Mouse (Mus musculus): Measurements from ENCODE around the gene Rnf212b. TPM values are rescaled to one million over a fixed set of nuclear protein-coding genes. Genes with fewer than 3 reads are reported as not detected.

Gene Rnf212b
- polyA plus RNA-seq, 1 experiment from 2014 or later = not detected

DNA sequence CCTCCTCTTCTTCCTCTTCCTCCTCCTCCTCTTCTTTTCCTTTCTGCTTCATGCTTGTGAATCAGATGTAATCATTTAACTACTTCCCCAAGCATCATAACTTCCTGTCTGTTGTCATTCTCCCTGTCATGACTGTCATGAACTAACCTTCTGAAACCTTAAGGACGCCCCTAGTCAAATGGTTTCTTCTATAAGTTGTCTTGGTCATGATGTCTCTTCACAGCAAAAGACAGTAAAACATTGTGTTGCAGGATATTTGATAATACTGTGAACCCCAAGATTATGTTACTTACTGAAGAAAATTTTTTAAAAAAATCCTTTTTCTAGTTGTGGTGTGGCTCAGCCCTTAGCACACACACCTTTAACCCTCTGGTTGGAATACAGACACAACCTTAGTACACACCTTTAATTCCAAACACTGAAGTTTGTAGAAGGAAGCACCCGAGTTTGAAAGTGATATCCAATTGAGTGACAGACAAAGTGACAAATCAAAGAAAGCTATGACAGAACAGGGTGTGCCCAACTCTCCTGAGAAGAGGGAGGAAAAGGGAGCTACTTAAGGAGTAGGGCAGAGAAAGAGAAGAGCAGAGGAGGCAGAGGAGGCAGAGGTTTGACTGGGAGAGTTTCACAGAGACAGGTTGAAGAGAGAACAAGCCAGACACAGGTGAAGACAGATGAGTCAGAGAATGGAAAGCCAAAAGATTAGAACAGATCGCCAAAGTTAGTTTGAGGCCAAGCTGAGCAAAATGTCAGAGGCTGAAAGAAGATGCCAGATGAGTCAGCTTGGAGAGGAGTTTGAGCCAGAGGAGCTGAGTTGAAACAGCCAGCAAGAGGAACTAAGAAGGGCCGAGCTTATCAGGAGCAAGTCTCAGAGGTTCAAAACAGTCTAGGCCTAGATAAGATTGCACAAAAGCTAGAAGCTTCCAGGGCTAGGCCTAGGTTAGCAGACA, 4.9 kb upstream of the Rnf212b start:
- 40% methylated on average over 4 of the region's 4 CpGs for WGBS (ENCODE audit: insufficient replicate concordance)
- H3K4me1 ChIP-seq (ENCODE audit: insufficient read depth) = no peaks in the 10 kb centered on the region
- no peak overlapping the region for H3K4me3 ChIP-seq (ENCODE audit: low read depth, low read length)
- no peak overlapping the region for H3K27ac ChIP-seq (ENCODE audit: low read depth)
- no peaks in the 10 kb centered on the region for H3K27me3 ChIP-seq (ENCODE audit: insufficient read depth, low read length)
- TF ChIP-seq CTCF (IDR thresholded peaks at IDR 0.05; ENCODE audit: low read depth) = no peak
- no peak for TF ChIP-seq EP300 (IDR thresholded peaks at IDR 0.05; ENCODE audit: low read depth)
- DNase-seq = no peak
- H3K9ac ChIP-seq (replicated peaks) = no peak overlapping the region
- no peaks in the 10 kb centered on the region for H3K36me3 ChIP-seq (replicated peaks; ENCODE audit: insufficient read depth, low read length)
- ATAC-seq = no peak
- H3K9me3 ChIP-seq (ENCODE audit: low read length) = no peaks in the 10 kb centered on the region
- H3K4me2 ChIP-seq (ENCODE audit: low read depth, low read length) = no peak overlapping the region

DNA sequence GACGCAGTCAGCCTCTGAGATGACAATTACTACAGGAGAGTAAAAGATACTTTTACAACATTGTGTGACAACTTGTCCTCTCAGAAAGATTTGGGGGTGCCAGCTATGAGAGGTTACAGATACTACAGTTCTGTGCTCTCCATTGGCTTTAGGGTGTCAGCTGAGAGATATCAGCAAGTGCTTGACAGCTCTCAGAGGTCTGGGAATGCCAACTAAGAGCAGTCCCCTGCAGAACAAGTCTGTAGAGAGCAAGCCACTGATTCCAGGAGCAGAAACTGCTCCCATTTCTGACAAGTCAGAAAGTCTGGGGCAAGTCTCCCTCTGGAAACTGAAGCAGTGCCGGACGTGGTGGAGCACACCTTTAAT, 4.3 kb upstream of the Rnf212b start:
- WGBS (ENCODE audit: insufficient replicate concordance) = 64% methylated on average over 3 of the region's 3 CpGs
- Histone ChIP-seq H3K27me3 (ENCODE audit: insufficient read depth, low read length) (no peaks in the 10 kb centered on the region), H3K9ac (replicated peaks) (no peak overlapping the region), H3K36me3 (replicated peaks; ENCODE audit: insufficient read depth, low read length) (no peaks in the 10 kb centered on the region), H3K4me2 (ENCODE audit: low read depth, low read length) (no peak overlapping the region), H3K4me3 (ENCODE audit: low read depth, low read length) (no peak overlapping the region), H3K27ac (ENCODE audit: low read depth) (no peak overlapping the region), H3K9me3 (ENCODE audit: low read length) (no peaks in the 10 kb centered on the region), H3K4me1 (ENCODE audit: insufficient read depth) (no peaks in the 10 kb centered on the region)
- TF ChIP-seq CTCF (IDR thresholded peaks at IDR 0.05; ENCODE audit: low read depth) = no peak
- no peak for TF ChIP-seq EP300 (IDR thresholded peaks at IDR 0.05; ENCODE audit: low read depth)
- ATAC-seq (no peak), DNase-seq (no peak)

DNA sequence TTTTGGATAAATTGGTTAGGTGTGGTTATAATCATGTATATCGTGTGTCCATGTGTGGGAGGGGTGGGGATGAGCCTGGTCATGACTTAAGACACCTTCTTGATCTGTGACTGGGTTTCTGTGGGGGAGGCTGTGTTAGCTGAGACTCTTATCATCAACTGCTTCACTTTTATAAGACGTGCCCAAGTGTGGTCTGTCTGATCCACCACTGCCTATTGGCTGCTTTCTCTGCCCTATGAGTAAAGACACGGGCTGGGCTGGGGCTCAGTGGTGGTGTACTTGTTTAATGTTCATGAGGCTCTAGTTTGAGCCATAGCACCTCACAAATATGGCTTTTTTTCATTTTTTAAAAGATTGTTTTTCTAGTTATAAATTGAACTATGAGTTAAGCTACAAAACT, 1.8 kb downstream of the Rnf212b start:
- TF ChIP-seq EP300 (IDR thresholded peaks at IDR 0.05; ENCODE audit: low read depth) = no peak
- no peak for TF ChIP-seq CTCF (IDR thresholded peaks at IDR 0.05; ENCODE audit: low read depth)
- Histone ChIP-seq H3K4me3 (ENCODE audit: low read depth, low read length) (no peak overlapping the region), H3K9me3 (ENCODE audit: low read length) (no peaks in the 10 kb centered on the region), H3K9ac (replicated peaks) (no peak overlapping the region), H3K36me3 (replicated peaks; ENCODE audit: insufficient read depth, low read length) (no peaks in the 10 kb centered on the region), H3K4me1 (ENCODE audit: insufficient read depth) (0 out of 2 replicates have a peak, but pooled peaks cover 3% of the 10 kb centered on the region), H3K27ac (ENCODE audit: low read depth) (no peak overlapping the region), H3K4me2 (ENCODE audit: low read depth, low read length) (no peak overlapping the region), H3K27me3 (ENCODE audit: insufficient read depth, low read length) (no peaks in the 10 kb centered on the region)
- 47% methylated on average over 3 of the region's 3 CpGs for WGBS (ENCODE audit: insufficient replicate concordance)
- DNase-seq (no peak), ATAC-seq (no peak)

DNA sequence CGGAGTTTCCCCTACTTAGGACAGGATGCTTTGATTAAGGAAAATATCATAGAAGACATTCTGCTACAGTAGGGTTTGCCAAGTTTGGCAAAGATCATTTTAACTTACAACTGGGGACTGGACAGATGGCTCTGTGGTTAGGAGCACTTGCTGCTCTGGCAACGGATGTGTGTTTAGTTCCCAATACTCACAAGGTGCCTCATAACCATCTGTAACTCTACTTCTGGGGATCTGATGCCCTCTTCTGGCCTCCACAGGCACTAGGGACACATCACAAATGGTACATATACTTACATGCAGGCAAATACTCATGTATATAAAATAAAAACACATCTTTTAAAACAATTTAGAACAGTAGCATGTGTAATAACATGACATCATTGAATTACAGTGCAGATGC, 3.9 kb downstream of the Rnf212b start:
- H3K36me3 ChIP-seq (replicated peaks; ENCODE audit: insufficient read depth, low read length) = no peaks in the 10 kb centered on the region
- no peak overlapping the region for H3K9ac ChIP-seq (replicated peaks)
- TF ChIP-seq EP300 (IDR thresholded peaks at IDR 0.05; ENCODE audit: low read depth) = no peak
- peak; percentile 66 for TF ChIP-seq CTCF (IDR thresholded peaks at IDR 0.05; ENCODE audit: low read depth)
- H3K27me3 ChIP-seq (ENCODE audit: insufficient read depth, low read length) = no peaks in the 10 kb centered on the region
- no peaks in the 10 kb centered on the region for H3K9me3 ChIP-seq (ENCODE audit: low read length)
- no peak overlapping the region for H3K4me3 ChIP-seq (ENCODE audit: low read depth, low read length)
- H3K4me2 ChIP-seq (ENCODE audit: low read depth, low read length) = no peak overlapping the region
- WGBS (ENCODE audit: insufficient replicate concordance) = 47% methylated on average over 2 of the region's 2 CpGs
- H3K27ac ChIP-seq (ENCODE audit: low read depth) = no peak overlapping the region
- H3K4me1 ChIP-seq (ENCODE audit: insufficient read depth) = peaks cover 8% of the 10 kb centered on the region; the same call in 1 of the 2 replicates
- DNase-seq = peak; percentile 32
- ATAC-seq = no peak

DNA sequence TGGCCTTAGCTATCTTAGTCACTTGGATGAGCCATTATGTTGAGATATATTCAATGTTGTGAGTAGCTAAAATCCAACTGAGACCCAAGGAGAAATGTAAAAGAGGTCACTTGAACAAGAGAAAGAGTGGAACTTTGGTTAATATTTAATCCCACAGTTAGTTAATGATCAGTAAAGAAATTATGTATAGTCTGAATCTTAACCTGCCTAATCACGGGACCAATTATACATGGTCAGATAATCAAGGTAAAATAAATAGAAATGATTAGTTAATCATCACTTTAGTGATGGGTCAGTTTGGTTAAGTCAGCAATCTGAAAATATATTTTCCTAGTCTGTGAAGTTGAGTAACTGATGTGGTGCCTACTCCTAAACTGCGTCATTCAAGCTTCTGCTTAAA, 8.4 kb downstream of the Rnf212b start:
- WGBS (ENCODE audit: insufficient replicate concordance) = 49% methylated on average over 2 of the region's 2 CpGs

DNA sequence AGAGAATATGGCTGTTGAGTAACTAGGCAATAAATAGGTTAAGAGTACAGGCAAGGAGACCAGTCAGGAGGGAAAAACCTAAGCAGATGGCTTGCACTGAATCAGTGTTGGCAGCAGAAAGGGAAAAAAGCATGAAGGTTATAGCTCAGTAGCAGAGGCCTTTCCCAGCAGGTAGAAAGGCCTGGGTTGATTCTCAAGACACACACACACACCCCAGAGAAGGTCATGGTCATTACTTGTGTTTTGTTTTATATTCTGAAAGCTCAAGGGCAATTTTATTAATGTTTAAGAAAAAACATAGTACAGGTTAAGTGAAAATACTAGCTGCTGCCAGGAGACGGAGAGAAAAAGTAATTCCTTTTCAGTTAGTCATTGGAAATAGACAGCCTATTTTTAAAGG, 9.8 kb downstream of the Rnf212b start:
- Histone ChIP-seq H3K27me3 (ENCODE audit: insufficient read depth, low read length) (no peaks in the 10 kb centered on the region), H3K36me3 (replicated peaks; ENCODE audit: insufficient read depth, low read length) (no peaks in the 10 kb centered on the region), H3K9ac (replicated peaks) (no peak overlapping the region), H3K4me1 (ENCODE audit: insufficient read depth) (peaks cover 8% of the 10 kb centered on the region; the same call in 1 of the 2 replicates), H3K4me2 (ENCODE audit: low read depth, low read length) (no peak overlapping the region), H3K9me3 (ENCODE audit: low read length) (no peaks in the 10 kb centered on the region), H3K4me3 (ENCODE audit: low read depth, low read length) (no peak overlapping the region), H3K27ac (ENCODE audit: low read depth) (no peak overlapping the region)
- WGBS (ENCODE audit: insufficient replicate concordance) = 73% methylated on average over 1 of the region's 1 CpGs
- ATAC-seq = no peak
- no peak for TF ChIP-seq CTCF (IDR thresholded peaks at IDR 0.05; ENCODE audit: low read depth)
- no peak for TF ChIP-seq EP300 (IDR thresholded peaks at IDR 0.05; ENCODE audit: low read depth)
- DNase-seq = no peak

More for the DNA sequence above, 8.4 kb downstream of the Rnf212b start:
- H3K9ac ChIP-seq (replicated peaks) = no peak overlapping the region
- 0 out of 2 replicates have a peak overlapping the region, but pooled peaks have one; percentile 15 for H3K4me2 ChIP-seq (ENCODE audit: low read depth, low read length)
- no peaks in the 10 kb centered on the region for H3K27me3 ChIP-seq (ENCODE audit: insufficient read depth, low read length)
- ATAC-seq (no peak), DNase-seq (no peak)
- no peaks in the 10 kb centered on the region for H3K36me3 ChIP-seq (replicated peaks; ENCODE audit: insufficient read depth, low read length)
- no peak for TF ChIP-seq EP300 (IDR thresholded peaks at IDR 0.05; ENCODE audit: low read depth)
- no peak for TF ChIP-seq CTCF (IDR thresholded peaks at IDR 0.05; ENCODE audit: low read depth)
- no peak overlapping the region for H3K27ac ChIP-seq (ENCODE audit: low read depth)
- H3K4me1 ChIP-seq (ENCODE audit: insufficient read depth) = peaks cover 8% of the 10 kb centered on the region; the same call in 1 of the 2 replicates
- no peak overlapping the region for H3K4me3 ChIP-seq (ENCODE audit: low read depth, low read length)
- no peaks in the 10 kb centered on the region for H3K9me3 ChIP-seq (ENCODE audit: low read length)
